ENCODE assay signal across 9 mouse cellular contexts in the genomic region with DNA sequence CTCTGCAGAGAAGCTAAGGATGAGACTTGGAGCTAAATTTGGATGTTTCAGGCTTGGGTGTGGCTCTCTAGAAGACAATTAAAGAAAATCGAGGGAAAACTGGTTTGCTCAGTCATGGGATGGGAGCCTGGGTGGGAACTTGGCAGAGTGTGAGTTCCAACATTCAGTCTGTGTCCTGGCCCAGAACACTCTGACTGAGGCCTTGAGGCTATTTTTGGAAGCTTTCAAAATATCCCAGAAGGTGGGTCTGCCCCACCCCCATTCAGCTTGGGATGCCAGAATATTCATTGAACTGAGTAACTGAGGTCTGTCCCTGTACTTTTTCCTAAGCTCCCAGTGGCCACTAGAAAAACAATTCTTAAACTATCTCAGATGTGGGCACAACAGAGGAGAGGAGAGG. TPM values are rescaled to one million over a fixed set of nuclear protein-coding genes. Genes with fewer than 3 reads are reported as not detected.
DNase-seq lines count a peak whose midpoint lies in the region; ATAC-seq and TF ChIP-seq lines count a peak whose summit lies in the region.
"Had no signal": no experiment of that assay in that cellular context is flagged by ENCODE, and none has a peak within 500 bp of the region (broad histone marks: within the 10 kb centered on the region; RNA-seq: fewer than 3 reads in every experiment).

No protein-coding gene starts in this region.

- no peak overlapping the region for H3K4me2 ChIP-seq in heart, embryonic 14.5 days (ENCODE audit: low read length)
- H3K4me2 ChIP-seq in liver, postnatal 0 days (ENCODE audit: low read depth, low read length): no peak overlapping the region

- DNase-seq in lung, adult 18-20 months: peak; percentile 14 to 32
- DNase-seq in lung, postnatal 4 days: no peak
- DNase-seq in adrenal gland, postnatal 25 days: peak; percentile 11
- DNase-seq in lung, postnatal 36 days: peak; percentile 46
- no peak for DNase-seq in right cerebral cortex, postnatal 4 days
- no peak for DNase-seq in right cerebral cortex, adult 18-20 months
- DNase-seq in liver, postnatal 0 days: no peak
- DNase-seq: thymus, postnatal 4 days had no signal

- H3K27ac ChIP-seq in heart, embryonic 14.5 days (replicated peaks in 1 of 2; ENCODE audit: control insufficient read depth in 1 of 2, insufficient read depth in 1 of 2, low read depth in 2 of 2, low read length in 2 of 2): peak overlapping the region; percentile 41 to 44; a peak in 2 of 4 replicates
- no peak overlapping the region for H3K27ac ChIP-seq in liver, postnatal 0 days (ENCODE audit: low read depth)

- no peak for TF ChIP-seq EP300 in liver, postnatal 0 days (IDR thresholded peaks at IDR 0.05; ENCODE audit: low read depth)

- no peak overlapping the region for H3K9ac ChIP-seq in heart, embryonic 14.5 days (ENCODE audit: low read length)
- no peak overlapping the region for H3K9ac ChIP-seq in liver, postnatal 0 days (replicated peaks)

- 0 out of 2 replicates have a peak, but pooled peaks have one; percentile 50 for ATAC-seq in heart, embryonic 14.5 days (ENCODE audit: insufficient number of reproducible peaks, insufficient read depth, low FRiP score, low read depth)
- ATAC-seq in liver, postnatal 0 days: no peak

- no peaks in the 10 kb centered on the region for H3K9me3 ChIP-seq in heart, embryonic 14.5 days (ENCODE audit: control insufficient read depth, low read length)
- H3K9me3 ChIP-seq in liver, postnatal 0 days (ENCODE audit: low read length): no peaks in the 10 kb centered on the region

- no peaks in the 10 kb centered on the region for H3K27me3 ChIP-seq in heart, embryonic 14.5 days (ENCODE audit: control insufficient read depth, insufficient read depth, low read length)
- H3K27me3 ChIP-seq in liver, postnatal 0 days (ENCODE audit: insufficient read depth, low read length): no peaks in the 10 kb centered on the region

- WGBS in heart, embryonic 14.5 days: 43% methylated on average over 1 of the region's 1 CpGs
- 44% methylated on average over 1 of the region's 1 CpGs for WGBS in liver, postnatal 0 days (ENCODE audit: insufficient replicate concordance)

- H3K36me3 ChIP-seq in heart, embryonic 14.5 days (ENCODE audit: control insufficient read depth, insufficient read depth, low read length): no peaks in the 10 kb centered on the region
- no peaks in the 10 kb centered on the region for H3K36me3 ChIP-seq in liver, postnatal 0 days (replicated peaks; ENCODE audit: insufficient read depth, low read length)

- TF ChIP-seq CTCF in liver, postnatal 0 days (IDR thresholded peaks at IDR 0.05; ENCODE audit: low read depth): no peak

- H3K4me1 ChIP-seq in heart, embryonic 14.5 days (ENCODE audit: control insufficient read depth in 2 of 2, insufficient read depth in 2 of 2, low read length in 2 of 2): no peaks in the 10 kb centered on the region
- no peaks in the 10 kb centered on the region for H3K4me1 ChIP-seq in liver, postnatal 0 days (ENCODE audit: insufficient read depth)

- no peak overlapping the region for H3K4me3 ChIP-seq in heart, embryonic 14.5 days (ENCODE audit: control insufficient read depth in 1 of 2, insufficient read depth in 1 of 2, low read depth in 1 of 2, low read length in 2 of 2)
- no peak overlapping the region for H3K4me3 ChIP-seq in liver, postnatal 0 days (ENCODE audit: low read depth, low read length)

RNA-seq across cellular contexts. Expression of gene Msn, which starts 43.0 kb away (rescaled TPM):
- 128 and 142 TPM in 2 replicates for total RNA-seq in adrenal gland, postnatal 25 days (2021)
- polyA plus RNA-seq in heart, embryonic 14.5 days (2014; fragmentation: Nextera tagmentation; extraction: Ambion mirVana): 191 and 209 TPM in 2 replicates
- 32.0 and 36.7 TPM in 2 replicates for polyA plus RNA-seq in liver, postnatal 0 days (2015; fragmentation: Nextera tagmentation; extraction: Ambion mirVana)

Comparison
In these comparisons a context has a peak if more than half of its experiments do, and no peak if none do; other contexts are left out.
1. DNase-seq: peak in lung, adult 18-20 months (2 of 2), adrenal gland, postnatal 25 days (single experiment) and lung, postnatal 36 days (single experiment); none in lung, postnatal 4 days (0 of 2), right cerebral cortex, postnatal 4 days (single experiment), right cerebral cortex, adult 18-20 months (single experiment) and liver, postnatal 0 days (single experiment).